Mouse (Mus musculus): ENCODE measurements around the gene Cyp4f37.
"Not testable (repeated sequence)": the region's sequence is repeated elsewhere in the genome, so short reads cannot be mapped to it uniquely, and the experiment has no call there.

Gene Cyp4f37

GRCm38 (mm10) chr17:32621018-32621417, at the start of gene Cyp4f37:
Cyp4f37 (plus strand) TSS chr17:32621309.
- not testable (repeated sequence) for DNase-seq (ENCODE audit: low spot score)

DNA sequence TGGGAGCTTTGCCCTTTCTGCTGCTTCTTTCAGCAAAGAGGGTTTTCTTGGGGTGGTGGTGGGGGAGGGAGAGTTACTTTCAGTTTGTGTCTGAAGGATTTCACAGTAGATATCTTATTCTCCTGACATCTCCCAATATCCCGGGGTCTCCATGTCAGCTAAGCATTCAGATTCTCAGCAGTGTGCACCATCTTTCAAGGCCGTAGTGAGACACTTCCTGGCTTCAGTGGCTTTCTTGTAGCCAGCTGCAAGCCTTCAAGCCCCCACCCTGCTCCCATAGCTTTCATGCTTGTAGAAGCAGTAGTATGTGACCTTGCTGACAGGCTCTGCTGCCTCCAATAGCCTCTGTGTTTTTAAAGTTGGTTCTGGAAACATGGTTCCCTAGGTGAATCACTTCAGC, 47.8 kb upstream of the Cyp4f37 start:
- DNase-seq (ENCODE audit: low spot score): not testable (repeated sequence)

DNA sequence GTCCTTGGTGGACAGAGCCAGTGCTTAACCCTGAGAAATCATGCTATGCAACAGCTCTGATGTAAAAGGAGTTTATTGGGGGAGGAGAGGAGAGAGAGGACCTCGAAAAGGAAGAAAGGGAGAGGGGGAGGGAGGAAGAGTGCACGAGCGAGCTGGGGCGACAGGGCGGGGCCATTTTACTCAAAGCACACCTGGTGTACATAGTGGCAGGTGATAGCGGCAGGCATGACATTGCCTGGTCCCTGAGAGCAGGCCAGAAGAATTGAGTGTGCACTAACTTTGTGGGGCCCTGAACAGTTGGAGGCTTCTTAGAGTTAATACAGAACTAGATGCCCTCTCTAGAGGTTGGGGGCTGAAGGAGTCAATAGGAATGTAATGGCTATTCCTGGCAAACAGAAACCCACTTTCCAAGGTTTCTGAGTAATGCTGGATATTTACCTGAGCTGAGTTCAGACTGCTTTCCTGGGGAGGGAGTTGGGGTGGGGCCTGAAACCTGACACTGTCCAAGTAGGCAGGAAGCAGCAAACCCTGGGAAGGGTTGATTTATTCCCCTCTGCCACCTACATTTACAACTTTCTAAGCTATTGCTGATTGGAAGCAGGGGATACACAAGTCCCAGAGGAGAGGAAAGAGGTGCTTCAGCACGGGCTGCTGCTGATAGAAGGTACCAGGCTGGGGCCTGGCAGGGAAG, 43.5 kb upstream of the Cyp4f37 start:
- no peak for DNase-seq (ENCODE audit: low spot score)

DNA sequence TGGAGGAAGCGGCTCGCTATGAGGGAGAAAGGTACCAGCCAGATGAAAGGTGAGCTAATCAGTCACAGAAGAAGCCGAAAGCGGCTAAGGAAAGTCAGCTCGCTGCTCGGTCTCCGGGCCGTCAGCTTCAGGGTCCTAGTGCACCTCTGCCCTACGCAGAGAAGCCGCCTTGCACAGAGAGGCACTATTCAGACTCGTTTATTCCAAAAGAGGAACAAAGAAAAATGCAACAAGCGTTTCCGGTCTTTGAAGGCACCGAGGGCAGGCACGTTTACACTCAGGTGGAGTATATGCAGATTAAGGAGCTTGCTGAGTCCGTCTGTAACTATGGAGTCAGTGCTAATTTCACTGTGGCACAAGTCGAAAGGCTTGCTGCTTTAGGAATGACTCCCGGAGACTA, 24.6 kb upstream of the Cyp4f37 start:
- no peak for DNase-seq (ENCODE audit: low spot score)

DNA sequence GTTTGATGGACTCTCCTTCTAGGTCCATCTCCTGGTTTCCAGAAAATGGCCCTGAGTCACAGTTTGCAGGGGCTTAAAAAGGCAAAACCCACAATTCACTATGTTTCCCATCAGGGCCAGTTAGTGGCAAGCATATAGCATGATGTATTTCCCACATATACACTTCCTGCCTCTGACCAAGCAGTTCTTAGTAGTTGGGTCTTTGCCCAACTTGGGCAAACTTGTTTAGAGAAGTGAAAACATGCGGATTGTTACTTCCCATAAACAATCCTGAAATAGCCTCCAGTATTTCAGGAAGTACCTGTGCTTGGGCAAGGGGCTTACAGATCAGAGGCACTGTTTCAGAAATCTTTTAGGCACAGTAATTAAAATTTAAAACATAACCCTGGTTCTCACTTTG, 13.1 kb upstream of the Cyp4f37 start:
- no peak for DNase-seq (ENCODE audit: low spot score)

GRCm38 (mm10) chr17:32610231-32610630, 10.9 kb upstream of the Cyp4f37 start:
- DNase-seq (ENCODE audit: low spot score): not testable (repeated sequence)

GRCm38 (mm10) chr17:32610896-32611295, 10.2 kb upstream of the Cyp4f37 start:
- DNase-seq (ENCODE audit: low spot score): no peak

GRCm38 (mm10) chr17:32612417-32612816, 8.7 kb upstream of the Cyp4f37 start:
- no peak for DNase-seq (ENCODE audit: low spot score)

- DNase-seq (ENCODE audit: low spot score): no peak
Observed at GRCm38 (mm10) chr17:32617252-32617651, 3.9 kb upstream of the Cyp4f37 start.

DNA sequence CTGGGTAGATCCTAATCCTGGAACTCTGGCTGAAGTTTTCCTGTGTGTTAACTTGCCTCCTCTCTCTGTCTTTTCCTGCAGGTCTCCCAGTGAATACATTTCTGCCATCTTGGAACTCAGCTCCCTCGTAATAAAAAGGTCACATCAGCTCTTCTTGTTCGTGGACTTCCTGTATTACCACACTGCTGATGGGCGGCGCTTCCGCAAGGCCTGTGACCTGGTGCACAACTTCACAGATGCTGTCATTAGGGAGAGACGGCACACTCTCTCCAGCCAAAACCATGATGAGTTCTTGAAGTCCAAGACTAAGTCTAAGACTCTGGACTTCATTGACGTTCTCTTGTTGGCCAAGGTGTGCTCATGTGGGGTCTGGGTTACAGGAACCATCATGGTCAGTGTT, 8.6 kb downstream of the Cyp4f37 start:
- not testable (repeated sequence) for DNase-seq (ENCODE audit: low spot score)

DNA sequence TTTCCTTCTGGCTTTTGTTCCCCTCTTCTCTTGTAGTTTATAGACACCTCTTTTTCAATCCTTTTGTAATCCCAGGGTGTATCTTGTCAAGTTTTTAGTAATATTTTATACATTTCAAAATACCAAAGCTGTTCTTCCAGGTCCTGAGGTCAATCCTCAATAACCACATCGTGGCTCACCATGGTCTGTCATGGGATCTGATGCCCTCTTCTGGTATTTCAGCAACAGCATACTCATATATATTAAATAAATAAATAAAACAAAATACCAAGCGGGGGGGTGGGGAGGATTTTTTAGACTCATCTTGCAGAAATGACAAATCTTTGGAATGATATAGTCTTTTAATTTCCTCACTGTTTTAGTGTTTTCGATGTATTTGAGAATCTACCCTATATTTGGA, 10.8 kb downstream of the Cyp4f37 start:
- no peak for DNase-seq (ENCODE audit: low spot score)

DNA sequence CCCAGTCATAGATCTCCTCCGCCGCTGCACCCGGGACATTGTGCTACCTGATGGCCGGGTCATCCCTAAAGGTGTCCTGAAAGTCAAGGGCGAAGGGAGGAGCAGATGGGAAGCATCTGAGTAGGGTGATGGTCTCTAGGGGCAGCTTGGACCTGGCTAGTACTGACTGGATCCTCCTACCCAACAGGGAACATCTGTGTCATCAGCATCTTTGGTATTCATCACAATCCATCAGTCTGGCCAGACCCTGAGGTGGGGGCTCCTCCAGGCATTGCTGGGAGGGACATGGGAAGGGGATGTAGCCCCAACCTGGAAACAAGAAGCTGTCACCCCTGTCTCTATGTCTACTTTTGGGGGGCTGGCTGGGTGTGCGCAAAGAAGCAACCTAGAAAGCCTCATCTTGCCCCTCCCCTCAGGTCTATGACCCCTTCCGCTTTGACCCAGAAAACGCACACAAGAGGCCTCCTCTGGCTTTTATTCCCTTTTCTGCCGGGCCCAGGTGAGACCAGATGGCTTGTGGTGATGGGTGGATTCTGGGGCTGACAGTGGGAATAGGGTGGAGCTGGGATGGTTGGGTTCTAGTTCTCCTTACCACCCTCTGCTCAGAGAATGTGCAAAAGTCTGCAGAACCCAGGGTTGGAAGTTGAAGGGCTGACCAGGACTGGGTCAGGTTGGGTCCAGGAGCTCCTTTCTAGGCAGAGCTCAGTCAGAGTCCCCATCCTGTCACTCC, 13.3 kb downstream of the Cyp4f37 start:
- DNase-seq (ENCODE audit: low spot score): not testable (repeated sequence)

- peak; percentile 89 for DNase-seq (ENCODE audit: low spot score)
Observed at GRCm38 (mm10) chr17:32634972-32635314, 13.8 kb downstream of the Cyp4f37 start.

DNA sequence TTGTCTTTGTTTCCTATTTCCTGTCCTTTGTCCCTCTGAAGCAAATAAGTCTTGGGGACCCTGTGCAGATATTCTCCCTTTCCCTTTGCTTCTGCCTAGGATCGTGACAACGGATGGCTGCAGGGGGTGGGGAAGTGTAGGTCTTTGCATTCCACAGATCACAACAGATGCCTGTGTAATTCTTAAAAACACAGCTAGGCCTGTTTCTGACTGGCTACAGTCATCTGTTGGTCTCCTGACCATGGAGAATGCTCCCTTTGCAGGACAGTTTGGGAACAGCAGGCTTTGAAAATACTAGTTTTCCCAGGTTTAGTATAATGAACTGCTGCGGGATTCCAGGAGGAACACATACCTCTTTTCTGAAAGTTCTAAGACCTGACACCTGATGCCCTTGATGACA, 15.2 kb downstream of the Cyp4f37 start:
- no peak for DNase-seq (ENCODE audit: low spot score)

DNA sequence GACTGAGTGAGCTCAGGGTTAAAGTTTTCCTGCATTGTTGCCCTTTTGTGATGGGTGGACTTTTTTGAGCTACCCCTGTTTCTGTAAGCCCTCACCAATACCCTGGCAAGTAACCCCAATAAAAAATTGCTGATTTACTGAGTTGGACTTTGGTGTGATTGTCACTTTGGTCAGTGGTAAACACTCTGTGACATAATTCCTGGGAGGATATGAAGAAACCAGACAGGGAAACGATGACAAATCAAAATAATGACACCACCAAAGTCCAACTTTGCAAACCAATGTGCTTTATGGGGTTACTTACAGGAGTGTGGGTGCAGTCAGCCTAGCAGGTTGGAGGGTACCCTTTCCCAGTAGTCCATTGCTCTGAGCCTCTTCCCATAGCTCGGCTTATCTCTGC, 16.0 kb downstream of the Cyp4f37 start:
- DNase-seq (ENCODE audit: low spot score): no peak

DNA sequence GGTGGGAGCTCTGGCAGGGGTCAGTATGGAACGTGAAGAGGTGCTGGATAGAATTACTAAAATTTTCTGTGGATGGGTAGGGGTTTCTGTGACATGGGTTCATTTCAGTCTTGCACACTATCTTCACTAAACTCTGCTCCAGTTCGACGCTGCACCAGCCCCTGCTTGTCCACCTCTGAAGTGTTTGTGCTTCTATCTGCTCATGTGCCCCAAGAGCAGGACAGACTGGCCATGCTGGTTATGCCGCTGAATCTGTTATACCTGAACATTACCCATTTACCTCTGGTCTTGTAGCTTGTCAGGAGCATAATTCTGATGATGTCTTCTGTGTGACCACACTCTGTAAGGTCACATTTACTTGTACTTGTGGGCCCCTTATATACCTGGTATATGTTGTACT, 25.5 kb downstream of the Cyp4f37 start:
- no peak for DNase-seq (ENCODE audit: low spot score)

DNA sequence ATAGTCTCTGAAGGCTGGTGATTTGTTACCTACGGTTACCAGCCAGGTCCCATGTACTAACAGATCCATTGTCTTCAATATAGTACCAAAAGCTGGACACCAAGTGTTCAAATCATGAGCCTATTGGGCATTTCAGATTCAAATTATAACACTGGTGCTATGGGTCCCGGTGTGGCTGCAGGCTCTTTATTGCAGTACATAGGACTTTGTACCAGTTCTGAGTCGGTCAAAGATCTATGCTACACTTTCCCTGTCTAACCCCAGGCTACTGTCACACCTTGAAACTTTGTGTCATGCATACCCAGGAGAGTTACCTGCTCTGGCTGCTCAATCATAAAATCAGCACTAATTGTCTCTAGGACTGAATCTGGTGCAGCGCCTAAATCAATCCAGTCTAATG, 32.8 kb downstream of the Cyp4f37 start:
- no peak for DNase-seq (ENCODE audit: low spot score)

- no peak for DNase-seq (ENCODE audit: low spot score)
Observed at GRCm38 (mm10) chr17:32657041-32657440, 35.9 kb downstream of the Cyp4f37 start.

DNA sequence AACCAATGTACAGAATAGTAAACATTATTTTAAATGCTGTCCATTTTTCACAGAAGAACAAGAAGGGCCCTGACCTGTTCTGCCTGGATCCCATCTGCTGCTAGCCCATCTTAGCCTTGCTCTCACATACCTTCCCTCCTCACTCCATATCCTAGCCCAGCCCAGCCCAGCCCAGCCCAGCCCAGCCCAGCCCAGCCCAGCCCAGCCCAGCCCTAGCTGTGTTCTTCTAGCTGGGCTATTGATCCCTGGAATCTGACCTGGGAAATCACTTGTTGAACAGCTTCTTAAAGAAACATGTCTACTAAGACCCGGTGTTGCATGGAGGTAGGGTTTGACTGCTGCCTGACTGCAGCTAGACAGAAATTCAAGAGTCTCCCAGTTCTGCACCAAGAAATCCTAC, 37.1 kb downstream of the Cyp4f37 start:
- DNase-seq (ENCODE audit: low spot score): no peak

GRCm38 (mm10) chr17:32658712-32659111, 37.6 kb downstream of the Cyp4f37 start, which contains the start of gene Cyp4f40:
Cyp4f40 (plus strand) TSS chr17:32658900.
- DNase-seq (ENCODE audit: low spot score): no peak

DNA sequence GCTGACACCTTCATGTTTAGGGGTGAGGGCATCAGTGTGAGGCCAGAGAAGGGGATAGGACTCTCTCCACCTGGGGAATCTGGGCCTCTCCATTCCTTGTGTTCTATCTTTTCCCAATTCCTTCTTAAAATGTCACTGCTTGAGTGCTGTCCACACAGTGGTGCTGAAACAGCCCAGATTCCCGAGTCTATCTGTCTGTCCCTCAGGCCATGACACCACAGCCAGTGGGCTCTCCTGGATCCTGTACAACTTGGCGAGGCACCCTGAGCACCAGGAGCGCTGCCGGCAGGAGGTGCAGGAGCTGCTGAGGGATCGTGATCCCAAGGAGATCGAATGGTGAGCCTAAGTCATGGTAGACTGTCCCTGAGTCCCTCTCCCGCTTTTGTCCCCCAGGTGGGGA, 52.9 kb downstream of the Cyp4f37 start:
- DNase-seq (ENCODE audit: low spot score): peak; percentile 30

DNA sequence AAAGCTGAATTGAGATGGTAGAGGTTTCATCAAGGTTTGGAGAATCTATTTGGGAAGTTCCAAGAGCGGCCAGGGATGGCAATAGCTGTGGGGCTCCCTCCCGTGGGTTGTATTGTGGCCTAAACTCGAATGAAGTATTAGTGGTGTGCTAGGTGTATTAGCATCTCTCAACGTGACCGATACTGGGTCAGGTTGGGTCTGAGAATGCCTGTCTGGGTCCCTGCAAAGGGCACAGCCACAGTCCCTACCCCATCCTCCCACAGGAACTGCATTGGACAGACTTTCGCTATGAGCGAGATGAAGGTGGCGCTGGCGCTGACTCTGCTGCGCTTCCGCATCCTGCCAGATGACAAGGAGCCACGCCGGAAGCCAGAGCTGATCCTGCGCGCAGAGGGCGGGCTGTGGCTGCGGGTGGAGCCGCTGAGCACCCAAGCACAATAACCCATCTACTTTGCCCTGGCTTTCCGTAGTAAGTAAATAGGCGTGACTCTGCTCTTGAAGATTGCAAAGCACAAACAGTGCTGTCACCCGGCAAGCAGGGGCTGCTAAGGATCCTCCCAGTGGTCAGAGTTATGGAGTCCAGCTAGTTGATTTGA, 55.0 kb downstream of the Cyp4f37 start:
- peak; percentile 9 for DNase-seq (ENCODE audit: low spot score)

DNA sequence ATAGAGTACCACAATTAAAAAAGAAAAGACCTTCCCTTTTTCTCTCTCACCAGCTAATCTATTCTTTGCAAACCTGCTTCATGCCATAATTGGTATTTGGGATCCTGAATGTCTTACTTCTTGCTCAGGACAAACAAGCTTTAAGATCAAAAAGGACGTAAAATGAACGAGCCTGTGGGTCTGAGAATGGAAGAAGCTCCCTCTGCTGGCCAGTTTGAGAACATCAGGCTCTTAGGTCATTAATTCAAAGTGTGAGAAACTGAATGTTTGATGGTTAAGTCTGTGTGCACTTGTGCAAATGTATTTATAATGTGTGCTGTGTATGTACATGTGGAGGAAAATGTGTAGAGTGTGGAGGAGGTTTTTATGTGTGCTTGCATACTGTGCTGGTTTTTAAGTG, 59.3 kb downstream of the Cyp4f37 start:
- DNase-seq (ENCODE audit: low spot score): peak; percentile 54
